Mouse (Mus musculus): ENCODE results near the gene Fcgr4.

DNA sequence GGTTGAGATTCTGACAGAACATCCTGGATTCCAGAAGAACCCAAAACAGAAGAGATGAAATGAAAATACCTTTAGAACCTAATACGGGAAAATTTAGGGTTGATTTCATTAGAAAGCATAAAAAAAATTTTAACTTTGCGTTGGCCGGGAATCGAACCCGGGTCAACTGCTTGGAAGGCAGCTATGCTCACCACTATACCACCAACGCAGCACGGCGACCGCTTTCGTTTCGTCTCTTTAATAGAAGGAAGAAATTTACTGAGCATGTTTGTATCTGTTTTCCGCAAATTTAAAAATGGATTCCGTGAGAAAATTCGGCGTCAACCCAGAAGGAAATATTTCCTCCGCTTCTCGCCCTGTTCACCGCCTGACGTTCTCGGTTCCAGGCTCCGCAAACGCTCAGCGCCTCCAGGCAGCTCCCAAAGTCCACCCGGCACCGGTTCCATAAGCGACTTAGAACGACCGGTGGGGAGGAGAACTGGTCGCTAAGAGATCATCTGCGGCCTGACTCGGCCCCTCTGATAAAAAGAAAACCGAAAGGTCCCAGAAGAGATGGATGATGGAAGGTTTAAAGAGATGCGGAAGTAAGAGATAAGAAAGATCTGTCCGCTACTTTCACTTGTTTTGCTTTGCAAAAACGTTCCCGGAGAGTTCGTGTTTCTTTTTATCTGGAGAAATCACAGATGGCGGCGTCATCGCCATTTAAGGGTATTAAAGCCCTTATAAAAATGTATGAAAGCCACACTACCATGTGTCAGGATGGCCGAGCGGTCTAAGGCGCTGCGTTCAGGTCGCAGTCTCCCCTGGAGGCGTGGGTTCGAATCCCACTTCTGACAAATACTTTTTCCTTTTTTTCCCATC is 19.4 kb downstream of the Fcgr4 start:
- TF ChIP-seq CTCF (IDR thresholded peaks at IDR 0.05; ENCODE audit: low read depth, low read length) (no peak), GATA1 (IDR thresholded peaks at IDR 0.05; ENCODE audit: borderline replicate concordance, low read length) (no peak)

Measured in G1E (cell line).